Mouse (Mus musculus) midbrain, postnatal 0 days (tissue): Measurements from ENCODE around the gene Cux1. TPM values are rescaled to one million over a fixed set of nuclear protein-coding genes. Genes with fewer than 3 reads are reported as not detected.
A peak's percentile ranks its signal among the peaks of the same experiment; 100 is the strongest.

Experiments
- ATAC-seq: fragments of 200-750 bp; cut with Nextera tagmentation; 2 replicates; pipeline ENCODE4 v1.8.0; 2017; ENCODE audit warnings: moderate number of reproducible peaks, mild to moderate bottlenecking, moderate TSS enrichment, moderate library complexity; ENCODE audit not compliant: low FRiP score
- DNase-seq: peaks from one replicate; pipeline ENCODE4 v3.0.0-alpha.2; 2015; ENCODE audit warnings: low spot score
- H3K27ac ChIP-seq: fragments of 300-500 bp; sonication (generic); 2 replicates; pipeline ENCODE4 v1.5.1; 2014; ENCODE audit warnings: low read depth, mild to moderate bottlenecking, low read length, mixed read lengths
- H3K27me3 ChIP-seq: fragments of 300-500 bp; sonication (generic); 2 replicates; pipeline ENCODE4 v1.6.1; 2014; ENCODE audit warnings: low read length, control low read depth, mixed read lengths; ENCODE audit not compliant: insufficient read depth
- H3K36me3 ChIP-seq: fragments of 300-500 bp; sonication (generic); 2 replicates; pipeline ENCODE4 v1.6.1; 2014; ENCODE audit warnings: low read length, control low read depth, mixed read lengths; ENCODE audit not compliant: insufficient read depth
- H3K4me1 ChIP-seq: fragments of 300-500 bp; sonication (generic); 2 replicates; pipeline ENCODE4 v1.6.1; 2014; ENCODE audit warnings: mild to moderate bottlenecking, control low read depth, antibody characterized with exemption, low read length, mixed read lengths; ENCODE audit not compliant: insufficient read depth
- H3K4me2 ChIP-seq: fragments of 300-500 bp; sonication (generic); 2 replicates; pipeline ENCODE4 v1.6.1; 2014; ENCODE audit warnings: low read depth, mild to moderate bottlenecking, low read length, mixed read lengths; ENCODE audit not compliant: poor library complexity, severe bottlenecking
- H3K4me3 ChIP-seq: fragments of 300-500 bp; sonication (generic); 2 replicates; pipeline ENCODE4 v1.5.1; 2014; ENCODE audit warnings: low read depth, mild to moderate bottlenecking, low read length, moderate library complexity
- H3K9ac ChIP-seq: fragments of 300-500 bp; sonication (generic); replicated peaks from 2 replicates; pipeline ENCODE4 v1.6.1; 2014; ENCODE audit warnings: mild to moderate bottlenecking, low read length, moderate library complexity, mixed read lengths; ENCODE audit not compliant: poor library complexity, severe bottlenecking
- H3K9me3 ChIP-seq: fragments of 300-500 bp; sonication (generic); 2 replicates; pipeline ENCODE4 v1.6.1; 2016; ENCODE audit warnings: low read length, control low read depth
- CTCF ChIP-seq: IDR thresholded peaks from 2 replicates; pipeline ENCODE4 v1.5.1; 2016; ENCODE audit warnings: antibody characterized with exemption, mild to moderate bottlenecking
- WGBS: fragments of 180-500 bp; shearing (Covaris S2); extraction: QIAGEN DNeasy Blood & Tissue Kit; methylation state at CpG from one replicate; pipeline ENCODE4 v1.1.7; 2014; 5-methylcytosine and 5-hydroxymethylcytosine counted together
- polyA plus RNA-seq: library from polyadenylated mRNA; unstranded; fragments of >200 nt; fragmentation: Nextera tagmentation; extraction: Ambion mirVana; gene quantifications from 2 replicates; pipeline ENCODE4 v1.2.1, GENCODE M21; 2015
- total RNA-seq: library from RNA; depleted of rRNA; stranded (reverse); fragments of >200 nt; gene quantifications from 2 replicates; pipeline ENCODE4 v1.2.3, GENCODE M21; 2014

Gene Cux1
- total and polyA plus RNA-seq, 2 experiments from 2014 or later, result 97.9 to 133 TPM

DNA sequence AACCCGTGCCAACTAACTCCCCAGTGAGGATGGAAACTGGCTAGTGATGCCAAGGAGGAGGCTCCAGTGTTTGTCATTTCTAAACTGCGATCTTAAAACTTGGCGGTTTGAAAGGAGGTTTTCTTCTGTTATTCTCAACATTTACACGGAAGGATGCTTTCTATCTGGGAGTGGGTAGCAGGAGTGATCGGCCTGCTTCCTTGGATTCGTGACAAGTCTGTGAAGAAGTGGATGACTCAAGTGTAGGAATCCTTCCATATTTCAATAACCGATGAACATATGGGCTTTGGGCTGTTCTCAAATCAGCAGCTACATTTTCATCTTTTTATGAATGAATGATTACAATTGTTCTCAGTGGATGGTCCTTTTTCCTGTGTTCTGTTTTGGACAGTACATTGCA lies 282.2 kb downstream of the Cux1 start:
- ATAC-seq (no peak), DNase-seq (no peak)
- Histone ChIP-seq H3K9me3 (no peaks in the 10 kb centered on the region), H3K4me2 (no peak overlapping the region), H3K4me3 (no peak overlapping the region), H3K9ac (no peak overlapping the region), H3K27me3 (no peaks in the 10 kb centered on the region), H3K4me1 (no peaks in the 10 kb centered on the region), H3K27ac (no peak overlapping the region), H3K36me3 (peaks cover 50% of the 10 kb centered on the region)
- WGBS, result 88% methylated on average over 7 of the region's 7 CpGs
- TF ChIP-seq CTCF, result no peak

DNA sequence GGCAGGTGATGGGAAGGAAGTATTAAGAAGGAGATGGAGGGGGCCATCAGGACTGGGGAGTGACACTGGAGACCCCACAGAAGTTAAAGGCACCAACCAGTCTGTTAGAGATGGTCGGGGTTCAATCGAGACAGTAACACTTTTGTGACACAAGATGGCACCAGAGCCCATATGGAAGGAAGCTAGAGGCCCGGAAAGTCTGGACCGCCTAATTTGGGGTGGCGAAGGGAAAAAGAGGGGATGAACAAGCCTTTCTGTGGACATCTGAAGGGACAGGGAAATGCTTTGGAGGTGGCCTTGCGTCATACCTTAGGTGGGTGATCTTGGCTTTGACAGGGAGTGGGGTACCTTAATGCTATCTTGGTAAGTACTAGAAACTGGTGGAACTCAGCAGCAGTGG lies 285.9 kb downstream of the Cux1 start:
- no peak overlapping the region for H3K9ac ChIP-seq
- DNase-seq (peak; percentile 52), ATAC-seq (no peak)
- no peak overlapping the region for H3K27ac ChIP-seq
- H3K9me3 ChIP-seq, result no peaks in the 10 kb centered on the region
- peaks cover 59% of the 10 kb centered on the region for H3K36me3 ChIP-seq
- peak; percentile 87 for TF ChIP-seq CTCF
- WGBS, result 55% methylated on average over 6 of the region's 6 CpGs
- H3K27me3 ChIP-seq, result no peaks in the 10 kb centered on the region
- H3K4me2 ChIP-seq, result no peak overlapping the region
- H3K4me1 ChIP-seq, result no peaks in the 10 kb centered on the region
- no peak overlapping the region for H3K4me3 ChIP-seq

DNA sequence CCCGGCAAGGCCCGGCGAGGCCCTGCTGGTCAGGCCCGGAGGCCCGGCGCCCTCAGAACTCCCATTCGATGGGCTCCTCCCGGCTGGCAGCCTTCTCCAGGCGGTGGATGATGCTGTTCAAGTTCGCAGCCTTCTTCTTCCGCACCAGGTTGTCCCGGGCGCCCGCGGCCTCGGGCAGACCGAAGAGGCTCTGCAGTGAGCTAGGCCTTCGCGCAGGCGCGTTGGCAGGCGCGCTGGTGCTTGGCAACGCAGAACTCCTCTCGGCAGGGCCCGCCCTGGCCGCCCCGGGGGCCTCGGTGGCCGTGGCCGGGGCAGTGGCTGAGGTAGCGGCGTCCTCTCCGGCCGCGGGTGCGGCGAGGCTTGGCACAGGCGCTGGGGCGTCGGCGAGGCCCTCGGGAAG lies 292.6 kb downstream of the Cux1 start:
- H3K4me2 ChIP-seq, result no peak overlapping the region
- TF ChIP-seq CTCF, result no peak
- no peaks in the 10 kb centered on the region for H3K9me3 ChIP-seq
- peaks cover 54% of the 10 kb centered on the region for H3K36me3 ChIP-seq
- ATAC-seq, result no peak
- DNase-seq, result no peak
- H3K9ac ChIP-seq, result no peak overlapping the region
- 90% methylated on average over 35 of the region's 43 CpGs for WGBS
- no peak overlapping the region for H3K4me3 ChIP-seq
- no peaks in the 10 kb centered on the region for H3K27me3 ChIP-seq
- H3K27ac ChIP-seq, result no peak overlapping the region
- H3K4me1 ChIP-seq, result no peaks in the 10 kb centered on the region

DNA sequence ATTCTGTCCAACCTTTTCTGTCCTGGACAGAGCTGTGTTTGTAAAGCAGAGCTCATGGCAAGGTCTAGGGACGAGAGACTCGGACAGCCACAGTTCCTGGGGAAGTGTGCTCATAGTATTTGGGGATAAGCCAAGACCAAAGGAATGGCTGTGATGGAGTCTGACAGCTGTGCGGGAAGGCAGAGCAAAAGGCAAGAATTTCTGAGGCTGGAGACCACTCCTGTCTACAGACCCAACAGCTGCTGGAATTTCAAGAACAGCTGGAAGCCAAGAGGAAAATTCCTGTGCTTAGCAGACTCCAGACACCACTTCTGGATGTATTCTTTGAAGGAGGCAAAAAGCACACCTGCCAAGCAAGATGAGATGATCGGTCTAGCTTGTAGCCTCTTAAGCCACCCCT lies 297.4 kb downstream of the Cux1 start:
- H3K4me3 ChIP-seq, result no peak overlapping the region
- no peak overlapping the region for H3K4me2 ChIP-seq
- no peaks in the 10 kb centered on the region for H3K27me3 ChIP-seq
- H3K27ac ChIP-seq, result no peak overlapping the region
- ATAC-seq (no peak), DNase-seq (no peak)
- no peaks in the 10 kb centered on the region for H3K4me1 ChIP-seq
- H3K36me3 ChIP-seq, result peaks cover 14% of the 10 kb centered on the region
- no peak for TF ChIP-seq CTCF
- WGBS, result 73% methylated on average over 4 of the region's 4 CpGs
- no peak overlapping the region for H3K9ac ChIP-seq
- no peaks in the 10 kb centered on the region for H3K9me3 ChIP-seq

DNA sequence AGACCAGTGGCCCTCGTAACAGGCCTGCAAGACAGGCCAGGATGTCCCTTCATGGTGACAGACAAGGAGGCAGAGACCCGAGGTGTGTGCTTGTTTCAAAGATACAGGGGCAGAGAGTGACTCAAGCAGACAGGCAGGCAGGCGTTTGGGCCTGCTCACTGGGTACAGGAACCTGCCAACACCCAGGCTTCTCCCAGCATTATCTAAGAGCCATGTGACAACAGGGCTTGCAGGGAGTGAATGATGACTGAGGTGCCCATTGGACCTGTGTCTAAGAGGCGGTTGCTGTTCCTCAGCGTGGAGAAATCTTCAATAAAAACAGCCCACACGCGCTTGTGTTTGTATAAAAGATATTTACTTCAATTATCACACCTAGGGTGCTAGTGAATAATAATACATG lies 301.2 kb downstream of the Cux1 start:
- H3K4me2 ChIP-seq, result no peak overlapping the region
- H3K4me3 ChIP-seq, result no peak overlapping the region
- ATAC-seq, result no peak
- no peaks in the 10 kb centered on the region for H3K27me3 ChIP-seq
- WGBS, result 88% methylated on average over 7 of the region's 7 CpGs
- no peaks in the 10 kb centered on the region for H3K9me3 ChIP-seq
- H3K36me3 ChIP-seq, result no peaks in the 10 kb centered on the region
- H3K9ac ChIP-seq, result no peak overlapping the region
- H3K27ac ChIP-seq, result no peak overlapping the region
- TF ChIP-seq CTCF, result no peak
- no peak for DNase-seq
- no peaks in the 10 kb centered on the region for H3K4me1 ChIP-seq

DNA sequence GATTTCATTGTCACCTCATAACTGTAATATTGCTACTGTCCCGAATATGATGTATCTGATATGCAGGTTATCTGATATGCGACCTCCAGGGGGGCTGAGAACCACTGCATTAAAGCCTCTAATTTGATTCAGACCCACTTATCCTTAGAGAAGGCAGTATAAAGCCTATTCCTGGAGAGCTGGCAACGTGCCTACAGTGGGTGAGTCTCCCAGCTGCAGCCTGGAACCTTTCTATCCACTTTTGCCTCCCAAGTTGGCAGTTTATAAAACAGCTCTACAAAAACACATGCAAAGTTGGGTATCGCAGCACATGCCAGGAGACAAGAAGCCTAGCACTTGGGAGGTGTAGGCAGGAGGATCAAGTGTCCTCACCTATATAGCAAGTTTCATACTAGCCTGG lies 303.9 kb downstream of the Cux1 start:
- 81% methylated on average over 4 of the region's 4 CpGs for WGBS
- TF ChIP-seq CTCF, result no peak

More for the DNA sequence above, 303.9 kb downstream of the Cux1 start:
- no peaks in the 10 kb centered on the region for H3K9me3 ChIP-seq
- H3K4me3 ChIP-seq, result no peak overlapping the region
- DNase-seq (no peak), ATAC-seq (no peak)
- H3K9ac ChIP-seq, result no peak overlapping the region
- no peaks in the 10 kb centered on the region for H3K4me1 ChIP-seq
- no peak overlapping the region for H3K4me2 ChIP-seq
- H3K27me3 ChIP-seq, result no peaks in the 10 kb centered on the region
- no peaks in the 10 kb centered on the region for H3K36me3 ChIP-seq
- no peak overlapping the region for H3K27ac ChIP-seq
